Mouse (Mus musculus): ENCODE data around the gene E130208F15Rik. TPM values are rescaled to one million over a fixed set of nuclear protein-coding genes. Genes with fewer than 3 reads are reported as not detected.

Gene E130208F15Rik
- polyA plus RNA-seq, 1 experiment from 2014 or later: not detected

Other genes with a start within 250 kb of the E130208F15Rik start
- 12.0 and 14.2 TPM in 2 replicates for gene Zfp82, start 248.8 kb upstream of the E130208F15Rik start, polyA plus RNA-seq (2015; fragmentation: Nextera tagmentation; extraction: Ambion mirVana)
- gene Gm26920, start 231.3 kb upstream of the E130208F15Rik start, polyA plus RNA-seq (2015; fragmentation: Nextera tagmentation; extraction: Ambion mirVana): 1.2 and 1.5 TPM in 2 replicates
- gene Zfp566, start 231.2 kb upstream of the E130208F15Rik start, polyA plus RNA-seq (2015; fragmentation: Nextera tagmentation; extraction: Ambion mirVana): 16.2 and 16.4 TPM in 2 replicates
- 102 and 106 TPM in 2 replicates for gene Zfp260, start 227.0 kb upstream of the E130208F15Rik start, polyA plus RNA-seq (2015; fragmentation: Nextera tagmentation; extraction: Ambion mirVana)
- gene Zfp382, start 199.8 kb upstream of the E130208F15Rik start, polyA plus RNA-seq (2015; fragmentation: Nextera tagmentation; extraction: Ambion mirVana): 13.4 and 13.8 TPM in 2 replicates
- gene Zfp146, start 152.0 kb upstream of the E130208F15Rik start, polyA plus RNA-seq (2015; fragmentation: Nextera tagmentation; extraction: Ambion mirVana): 14.2 TPM in 2 replicates
- gene Cox7a1, start 137.6 kb upstream of the E130208F15Rik start, polyA plus RNA-seq (2015; fragmentation: Nextera tagmentation; extraction: Ambion mirVana): 5.3 and 6.9 TPM in 2 replicates
- 79.5 and 83.0 TPM in 2 replicates for gene Capns1, start 122.9 kb upstream of the E130208F15Rik start, polyA plus RNA-seq (2015; fragmentation: Nextera tagmentation; extraction: Ambion mirVana)
- 176 and 184 TPM in 2 replicates for gene Polr2i, start 89.8 kb upstream of the E130208F15Rik start, polyA plus RNA-seq (2015; fragmentation: Nextera tagmentation; extraction: Ambion mirVana)
- gene Tbcb, start 89.5 kb upstream of the E130208F15Rik start, polyA plus RNA-seq (2015; fragmentation: Nextera tagmentation; extraction: Ambion mirVana): 406 and 418 TPM in 2 replicates
- not detected in 2 replicates for gene Ovol3, start 86.0 kb upstream of the E130208F15Rik start, polyA plus RNA-seq (2015; fragmentation: Nextera tagmentation; extraction: Ambion mirVana)
- 0.47 and 0.81 TPM in 2 replicates for gene Thap8, start 41.6 kb upstream of the E130208F15Rik start, polyA plus RNA-seq (2015; fragmentation: Nextera tagmentation; extraction: Ambion mirVana)
- 3.8 and 4.0 TPM in 2 replicates for gene Wdr62, start 41.3 kb upstream of the E130208F15Rik start, polyA plus RNA-seq (2015; fragmentation: Nextera tagmentation; extraction: Ambion mirVana)
- gene Clip3, start 30.0 kb upstream of the E130208F15Rik start, polyA plus RNA-seq (2015; fragmentation: Nextera tagmentation; extraction: Ambion mirVana): 103 and 113 TPM in 2 replicates
- gene Alkbh6, start 13.0 kb upstream of the E130208F15Rik start, polyA plus RNA-seq (2015; fragmentation: Nextera tagmentation; extraction: Ambion mirVana): 120 and 123 TPM in 2 replicates
- 19.0 and 27.3 TPM in 2 replicates for gene Syne4, start 6.9 kb upstream of the E130208F15Rik start, polyA plus RNA-seq (2015; fragmentation: Nextera tagmentation; extraction: Ambion mirVana)
- 18.0 and 22.9 TPM in 2 replicates for gene Sdhaf1, start 2.2 kb downstream of the E130208F15Rik start, polyA plus RNA-seq (2015; fragmentation: Nextera tagmentation; extraction: Ambion mirVana)
- 10.8 and 12.7 TPM in 2 replicates for gene Lrfn3, start 41.0 kb downstream of the E130208F15Rik start, polyA plus RNA-seq (2015; fragmentation: Nextera tagmentation; extraction: Ambion mirVana)
- gene Tyrobp, start 92.0 kb downstream of the E130208F15Rik start, polyA plus RNA-seq (2015; fragmentation: Nextera tagmentation; extraction: Ambion mirVana): 35.3 and 40.8 TPM in 2 replicates
- gene Hcst, start 98.1 kb downstream of the E130208F15Rik start, polyA plus RNA-seq (2015; fragmentation: Nextera tagmentation; extraction: Ambion mirVana): 1.0 TPM in 1 of 2 replicates, not detected in the other
- gene Nfkbid, start 100.0 kb downstream of the E130208F15Rik start, polyA plus RNA-seq (2015; fragmentation: Nextera tagmentation; extraction: Ambion mirVana): 1.9 and 2.8 TPM in 2 replicates
- gene Aplp1, start 123.8 kb downstream of the E130208F15Rik start, polyA plus RNA-seq (2015; fragmentation: Nextera tagmentation; extraction: Ambion mirVana): 528 and 571 TPM in 2 replicates
- 3.3 and 3.9 TPM in 2 replicates for gene Kirrel2, start 135.9 kb downstream of the E130208F15Rik start, polyA plus RNA-seq (2015; fragmentation: Nextera tagmentation; extraction: Ambion mirVana)
- 0.77 and 1.0 TPM in 2 replicates for gene Nphs1, start 136.6 kb downstream of the E130208F15Rik start, polyA plus RNA-seq (2015; fragmentation: Nextera tagmentation; extraction: Ambion mirVana)
- gene Prodh2, start 171.9 kb downstream of the E130208F15Rik start, polyA plus RNA-seq (2015; fragmentation: Nextera tagmentation; extraction: Ambion mirVana): not detected in 2 replicates
- 86.8 and 95.2 TPM in 2 replicates for gene Arhgap33, start 213.3 kb downstream of the E130208F15Rik start, polyA plus RNA-seq (2015; fragmentation: Nextera tagmentation; extraction: Ambion mirVana)
- gene Hspb6, start 230.4 kb downstream of the E130208F15Rik start, polyA plus RNA-seq (2015; fragmentation: Nextera tagmentation; extraction: Ambion mirVana): 6.6 TPM in 2 replicates
- gene Proser3, start 230.6 kb downstream of the E130208F15Rik start, polyA plus RNA-seq (2015; fragmentation: Nextera tagmentation; extraction: Ambion mirVana): 6.7 and 8.6 TPM in 2 replicates
- gene Lin37, start 238.1 kb downstream of the E130208F15Rik start, polyA plus RNA-seq (2015; fragmentation: Nextera tagmentation; extraction: Ambion mirVana): 60.9 and 62.9 TPM in 2 replicates
- gene U2af1l4, start 241.6 kb downstream of the E130208F15Rik start, polyA plus RNA-seq (2015; fragmentation: Nextera tagmentation; extraction: Ambion mirVana): 92.6 and 113 TPM in 2 replicates
- 14.5 and 15.1 TPM in 2 replicates for gene Gm49396, start 241.6 kb downstream of the E130208F15Rik start, polyA plus RNA-seq (2015; fragmentation: Nextera tagmentation; extraction: Ambion mirVana)
- 126 and 147 TPM in 2 replicates for gene Psenen, start 241.9 kb downstream of the E130208F15Rik start, polyA plus RNA-seq (2015; fragmentation: Nextera tagmentation; extraction: Ambion mirVana)
- 4.8 and 6.0 TPM in 2 replicates for gene Igflr1, start 243.7 kb downstream of the E130208F15Rik start, polyA plus RNA-seq (2015; fragmentation: Nextera tagmentation; extraction: Ambion mirVana)